ENCODE assay signal across 28 mouse cellular contexts in genomic region chr7:102081784-102082183, GRCm38 (mm10). TPM values are rescaled to one million over a fixed set of nuclear protein-coding genes. Genes with fewer than 3 reads are reported as not detected.
A peak's percentile ranks its signal among the peaks of the same experiment; 100 is the strongest.
DNase-seq lines count a peak whose midpoint lies in the region; ATAC-seq and TF ChIP-seq lines count a peak whose summit lies in the region.
"Had no signal": no experiment of that assay in that cellular context is flagged by ENCODE, and none has a peak within 500 bp of the region (broad histone marks: within the 10 kb centered on the region; RNA-seq: fewer than 3 reads in every experiment).

No protein-coding gene starts in this region.

- H3K27me3 ChIP-seq in forebrain, embryonic 11.5 days (ENCODE audit: control insufficient read depth, insufficient read depth, low read length): no peaks in the 10 kb centered on the region
- no peaks in the 10 kb centered on the region for H3K27me3 ChIP-seq in forebrain, embryonic 14.5 days (replicated peaks; ENCODE audit: control insufficient read depth, insufficient read depth, low read length)
- H3K27me3 ChIP-seq: CH12.LX; embryonic facial prominence, embryonic 12.5 days; forebrain, embryonic 12.5 days; forebrain, embryonic 15.5 days; Patski had no signal

- H3K27ac ChIP-seq in forebrain, embryonic 11.5 days (ENCODE audit: low read depth, low read length): no peak overlapping the region
- no peak overlapping the region for H3K27ac ChIP-seq in forebrain, embryonic 14.5 days (ENCODE audit: low read depth, low read length)
- H3K27ac ChIP-seq in gastrocnemius, adult 2 months: peak overlapping the region; percentile 81
- H3K27ac ChIP-seq: embryonic facial prominence, embryonic 10.5 days; embryonic facial prominence, embryonic 12.5 days; forebrain, embryonic 12.5 days; forebrain, embryonic 15.5 days had no signal

- H3K9ac ChIP-seq in forebrain, embryonic 11.5 days (ENCODE audit: low read length): no peak overlapping the region
- no peak overlapping the region for H3K9ac ChIP-seq in forebrain, embryonic 14.5 days (ENCODE audit: low read length)
- H3K9ac ChIP-seq: embryonic facial prominence, embryonic 12.5 days; forebrain, embryonic 12.5 days; forebrain, embryonic 15.5 days had no signal

- intact Hi-C loops in gastrocnemius, adult 2 months (cut with DNase I): no loop called here
- intact Hi-C loops in gastrocnemius, postnatal 14 days (cut with DNase I; ENCODE audit: low total_unique reads): no loop called here

- no peaks in the 10 kb centered on the region for H3K4me1 ChIP-seq in forebrain, embryonic 11.5 days (replicated peaks; ENCODE audit: control insufficient read depth, insufficient read depth, low read length)
- no peaks in the 10 kb centered on the region for H3K4me1 ChIP-seq in forebrain, embryonic 14.5 days (ENCODE audit: control insufficient read depth, insufficient read depth, low read length)
- H3K4me1 ChIP-seq: embryonic facial prominence, embryonic 10.5 days; embryonic facial prominence, embryonic 12.5 days; forebrain, embryonic 12.5 days; forebrain, embryonic 15.5 days had no signal

- H3K4me3 ChIP-seq in forebrain, embryonic 11.5 days (ENCODE audit: low read depth, low read length): no peak overlapping the region
- H3K4me3 ChIP-seq in forebrain, embryonic 14.5 days (ENCODE audit: low read depth, low read length): no peak overlapping the region
- H3K4me3 ChIP-seq in gastrocnemius, adult 2 months: no peak overlapping the region; the same call in 1 of the 2 replicates
- H3K4me3 ChIP-seq: embryonic facial prominence, embryonic 10.5 days; embryonic facial prominence, embryonic 12.5 days; forebrain, embryonic 12.5 days; forebrain, embryonic 15.5 days had no signal

- peaks cover 4% of the 10 kb centered on the region; the same call in 1 of the 2 replicates for H3K36me3 ChIP-seq in forebrain, embryonic 11.5 days (ENCODE audit: control insufficient read depth, insufficient read depth, low read length)
- H3K36me3 ChIP-seq in forebrain, embryonic 14.5 days (ENCODE audit: control insufficient read depth, insufficient read depth, low read length): peaks cover 78% of the 10 kb centered on the region

- WGBS in forebrain, embryonic 11.5 days: 95% methylated on average over 5 of the region's 5 CpGs
- whole genome bisulfite sequencing in forebrain, embryonic 14.5 days: 98% methylated on average over 5 of the region's 5 CpGs

- no peak overlapping the region for H3K4me2 ChIP-seq in forebrain, embryonic 11.5 days (ENCODE audit: low read depth, low read length, severe bottlenecking)
- H3K4me2 ChIP-seq in forebrain, embryonic 14.5 days (ENCODE audit: low read length): no peak overlapping the region
- H3K4me2 ChIP-seq: embryonic facial prominence, embryonic 12.5 days; forebrain, embryonic 12.5 days; forebrain, embryonic 15.5 days had no signal

- H3K9me3 ChIP-seq in forebrain, embryonic 11.5 days (ENCODE audit: control insufficient read depth, low read length): no peaks in the 10 kb centered on the region
- no peaks in the 10 kb centered on the region for H3K9me3 ChIP-seq in forebrain, embryonic 14.5 days (replicated peaks; ENCODE audit: control insufficient read depth, low read length)
- H3K9me3 ChIP-seq: embryonic facial prominence, embryonic 10.5 days; embryonic facial prominence, embryonic 12.5 days; forebrain, embryonic 12.5 days; forebrain, embryonic 15.5 days; G1E had no signal

- no peak for TF ChIP-seq CTCF in gastrocnemius, adult 2 months (IDR thresholded peaks at IDR 0.05)

- no peak for ATAC-seq in forebrain, embryonic 11.5 days (replicated peaks; ENCODE audit: low FRiP score)
- no peak for ATAC-seq in forebrain, embryonic 14.5 days
- ATAC-seq: activated CD4-positive, CD25-positive, alpha-beta regulatory T cell, adult 4 months; CD4-positive, CD25-positive, alpha-beta regulatory T cell, adult 4 months; forebrain, embryonic 15.5 days; Patski had no signal

- peak; percentile 35 for DNase-seq in forebrain, embryonic 11.5 days (ENCODE audit: low spot score)
- DNase-seq in forebrain, embryonic 14.5 days (ENCODE audit: low spot score): no peak
- DNase-seq in gastrocnemius, adult 2 months: peak; percentile 84
- no peak for DNase-seq in gastrocnemius, postnatal 25 days
- DNase-seq in gastrocnemius, postnatal 14 days: peak; percentile 38
- DNase-seq in gastrocnemius, postnatal 4 days (ENCODE audit: low spot score in 2 of 2): no peak
- DNase-seq in skeletal muscle tissue, adult 2 months (ENCODE audit: low read depth, low spot score): peak; percentile 54
- DNase-seq: adrenal gland, adult 8-10 months; adrenal gland, postnatal 14 days; adrenal gland, postnatal 36 days; B cell, adult 2 months; cerebellum, adult 11-12 months; cerebellum, adult 2 months; cerebellum, adult 9-10 months; cerebellum, postnatal 10 days; cerebellum, postnatal 25 days had no signal

RNA-seq across cellular contexts. Expression of gene Trpc2, which starts 1.1 kb away (rescaled TPM):
- polyA plus RNA-seq in forebrain, embryonic 11.5 days (2014; fragmentation: Nextera tagmentation; extraction: Ambion mirVana): not detected in 2 replicates
- polyA plus RNA-seq in forebrain, embryonic 14.5 days (2014; fragmentation: Nextera tagmentation; extraction: Ambion mirVana): not detected in 2 replicates
- 1 to 10 TPM in 1 of 2 experiments, under 1 TPM in 1; 0.10 to 1.3 TPM for total RNA-seq in gastrocnemius, adult 2 months (2021)
- total RNA-seq in gastrocnemius, postnatal 25 days (2021): 1 to 10 TPM in 1 of 2 experiments, under 1 TPM in 1; 0.43 to 1.1 TPM
- under 1 TPM in 1 of 2 experiments, not detected in 1; 0.21 TPM for total RNA-seq in gastrocnemius, postnatal 14 days (2021)
- under 1 TPM; 0.29 to 0.93 TPM for total RNA-seq in gastrocnemius, postnatal 4 days (2021)
- total RNA-seq: adrenal gland, adult 18-20 months; adrenal gland, postnatal 14 days had no signal
- polyA plus RNA-seq: CD4-positive, CD25-positive, alpha-beta regulatory T cell, adult 4 months; embryonic facial prominence, embryonic 14.5 days; forebrain, embryonic 12.5 days; G1E; Patski had no signal

RNA-seq across cellular contexts. Expression of gene Xntrpc, which starts 16.3 kb away (rescaled TPM):
- 2.1 and 2.4 TPM in 2 replicates for polyA plus RNA-seq in forebrain, embryonic 11.5 days (2014; fragmentation: Nextera tagmentation; extraction: Ambion mirVana)
- 0.99 and 1.3 TPM in 2 replicates for polyA plus RNA-seq in forebrain, embryonic 14.5 days (2014; fragmentation: Nextera tagmentation; extraction: Ambion mirVana)
- 1 to 10 TPM in 1 of 2 experiments, under 1 TPM in 1; 0.50 to 1.2 TPM for total RNA-seq in gastrocnemius, adult 2 months (2021)
- under 1 TPM in 1 of 2 experiments, not detected in 1; 0.80 TPM for total RNA-seq in gastrocnemius, postnatal 25 days (2021)
- under 1 TPM; 0.53 to 0.84 TPM for total RNA-seq in gastrocnemius, postnatal 14 days (2021)
- 1 to 10 TPM; 1.4 to 2.6 TPM for total RNA-seq in gastrocnemius, postnatal 4 days (2021)

RNA-seq across cellular contexts. Expression of gene Xndc1, which starts 16.5 kb away (rescaled TPM):
- 36.9 and 38.8 TPM in 2 replicates for polyA plus RNA-seq in forebrain, embryonic 11.5 days (2014; fragmentation: Nextera tagmentation; extraction: Ambion mirVana)
- 19.0 and 23.5 TPM in 2 replicates for polyA plus RNA-seq in forebrain, embryonic 14.5 days (2014; fragmentation: Nextera tagmentation; extraction: Ambion mirVana)
- total RNA-seq in gastrocnemius, adult 2 months (2021): 1 to 10 TPM; 4.4 to 6.5 TPM
- 1 to 10 TPM; 4.5 to 5.1 TPM for total RNA-seq in gastrocnemius, postnatal 25 days (2021)
- total RNA-seq in gastrocnemius, postnatal 14 days (2021): 1 to 10 TPM; 3.8 to 4.9 TPM
- 10 to 100 TPM; 14.5 to 18.6 TPM for total RNA-seq in gastrocnemius, postnatal 4 days (2021)

RNA-seq across cellular contexts. Expression of gene Rnf121, which starts 16.5 kb away (rescaled TPM):
- polyA plus RNA-seq in forebrain, embryonic 11.5 days (2014; fragmentation: Nextera tagmentation; extraction: Ambion mirVana): 30.2 and 31.9 TPM in 2 replicates
- 33.9 and 35.2 TPM in 2 replicates for polyA plus RNA-seq in forebrain, embryonic 14.5 days (2014; fragmentation: Nextera tagmentation; extraction: Ambion mirVana)
- 10 to 100 TPM; 23.3 to 25.7 TPM for total RNA-seq in gastrocnemius, adult 2 months (2021)
- total RNA-seq in gastrocnemius, postnatal 25 days (2021): 10 to 100 TPM; 22.4 to 24.2 TPM
- 10 to 100 TPM; 17.9 to 18.9 TPM for total RNA-seq in gastrocnemius, postnatal 14 days (2021)
- 10 to 100 TPM; 27.4 to 31.3 TPM for total RNA-seq in gastrocnemius, postnatal 4 days (2021)

RNA-seq across cellular contexts. Expression of gene Art1, which starts 19.8 kb away (rescaled TPM):
- 0.52 and 0.89 TPM in 2 replicates for polyA plus RNA-seq in forebrain, embryonic 11.5 days (2014; fragmentation: Nextera tagmentation; extraction: Ambion mirVana)
- 0.30 and 0.56 TPM in 2 replicates for polyA plus RNA-seq in forebrain, embryonic 14.5 days (2014; fragmentation: Nextera tagmentation; extraction: Ambion mirVana)
- 100 to 1,000 TPM; 480 to 491 TPM for total RNA-seq in gastrocnemius, adult 2 months (2021)
- total RNA-seq in gastrocnemius, postnatal 25 days (2021): 100 to 1,000 TPM; 383 to 418 TPM
- total RNA-seq in gastrocnemius, postnatal 14 days (2021): 100 to 1,000 TPM; 281 to 363 TPM
- total RNA-seq in gastrocnemius, postnatal 4 days (2021): 100 to 1,000 TPM; 223 to 276 TPM
- total RNA-seq: adrenal gland, adult 8-10 months; adrenal gland, postnatal 14 days; adrenal gland, postnatal 36 days had no signal
- polyA plus RNA-seq: activated CD4-positive, CD25-positive, alpha-beta regulatory T cell, adult 4 months; CD4-positive, CD25-positive, alpha-beta regulatory T cell, adult 4 months; cerebellum, adult 2 months; cortical plate, adult 2 months; G1E; Patski had no signal

Comparison
In these comparisons a context has a peak if more than half of its experiments do, and no peak if none do; other contexts are left out.
1. DNase-seq: peak in forebrain, embryonic 11.5 days (single experiment), gastrocnemius, adult 2 months (single experiment), gastrocnemius, postnatal 14 days (single experiment) and skeletal muscle tissue, adult 2 months (single experiment); none in forebrain, embryonic 14.5 days (single experiment), gastrocnemius, postnatal 25 days (single experiment) and gastrocnemius, postnatal 4 days (0 of 2).